Comparison of ENCODE assay signal across 12 mouse cellular contexts in genomic region chr10:51056950-51057349, GRCm38 (mm10).
A peak's percentile ranks its signal among the peaks of the same experiment; 100 is the strongest.
DNase-seq lines count a peak whose midpoint lies in the region; ATAC-seq and TF ChIP-seq lines count a peak whose summit lies in the region.
"Had no signal": no experiment of that assay in that cellular context is flagged by ENCODE, and none has a peak within 500 bp of the region (broad histone marks: within the 10 kb centered on the region; RNA-seq: fewer than 3 reads in every experiment).

No protein-coding gene starts in this region.

- H3K9me3 ChIP-seq in forebrain, embryonic 15.5 days: no peaks in the 10 kb centered on the region
- H3K9me3 ChIP-seq in forebrain, postnatal 0 days (ENCODE audit: low read length): no peaks in the 10 kb centered on the region
- no peaks in the 10 kb centered on the region for H3K9me3 ChIP-seq in limb, embryonic 13.5 days

- H3K27ac ChIP-seq in forebrain, embryonic 15.5 days (replicated peaks): no peak overlapping the region
- no peak overlapping the region for H3K27ac ChIP-seq in forebrain, postnatal 0 days (ENCODE audit: low read depth, low read length)
- H3K27ac ChIP-seq in limb, embryonic 13.5 days: no peak overlapping the region
- H3K27ac ChIP-seq: stomach, postnatal 0 days had no signal

- H3K4me2 ChIP-seq in forebrain, embryonic 15.5 days (replicated peaks): no peak overlapping the region
- H3K4me2 ChIP-seq in forebrain, postnatal 0 days (ENCODE audit: low read depth): no peak overlapping the region
- no peak overlapping the region for H3K4me2 ChIP-seq in limb, embryonic 13.5 days (replicated peaks)
- H3K4me2 ChIP-seq: heart, embryonic 11.5 days had no signal

- WGBS in forebrain, embryonic 15.5 days: 12% methylated on average over 1 of the region's 1 CpGs
- 8% methylated on average over 1 of the region's 1 CpGs for WGBS in forebrain, postnatal 0 days
- WGBS in limb, embryonic 13.5 days: 20% methylated on average over 1 of the region's 1 CpGs

- TF ChIP-seq CTCF in forebrain, postnatal 0 days (IDR thresholded peaks at IDR 0.05; ENCODE audit: low read depth): no peak

- DNase-seq in forebrain, postnatal 0 days: no peak
- peak; percentile 4 for DNase-seq in kidney, postnatal 10 days
- DNase-seq in kidney, adult 11 months: no peak
- DNase-seq in brain, adult 2 months (ENCODE audit: low read depth, low spot score): peak; percentile 6
- no peak for DNase-seq in urinary bladder, postnatal 4 days (ENCODE audit: low spot score in 2 of 2)
- DNase-seq: adrenal gland, postnatal 25 days; heart, postnatal 4 days had no signal

- 0 out of 2 replicates have a peak, but pooled peaks have one; percentile 63 for ATAC-seq in forebrain, embryonic 15.5 days (replicated peaks)
- ATAC-seq in forebrain, postnatal 0 days: no peak
- ATAC-seq in limb, embryonic 13.5 days (ENCODE audit: low FRiP score, low read depth): peak; percentile 71

- H3K36me3 ChIP-seq in forebrain, embryonic 15.5 days: no peaks in the 10 kb centered on the region
- H3K36me3 ChIP-seq in forebrain, postnatal 0 days (ENCODE audit: insufficient read depth): no peaks in the 10 kb centered on the region
- H3K36me3 ChIP-seq in limb, embryonic 13.5 days: no peaks in the 10 kb centered on the region

- no peaks in the 10 kb centered on the region for H3K27me3 ChIP-seq in forebrain, embryonic 15.5 days
- no peaks in the 10 kb centered on the region for H3K27me3 ChIP-seq in forebrain, postnatal 0 days (ENCODE audit: insufficient read depth, low read length)
- no peaks in the 10 kb centered on the region for H3K27me3 ChIP-seq in limb, embryonic 13.5 days

- H3K9ac ChIP-seq in forebrain, embryonic 15.5 days (replicated peaks): no peak overlapping the region
- no peak overlapping the region for H3K9ac ChIP-seq in forebrain, postnatal 0 days
- no peak overlapping the region for H3K9ac ChIP-seq in limb, embryonic 13.5 days

- H3K4me3 ChIP-seq in forebrain, embryonic 15.5 days: no peak overlapping the region
- no peak overlapping the region for H3K4me3 ChIP-seq in forebrain, postnatal 0 days (ENCODE audit: low read depth, low read length)
- no peak overlapping the region for H3K4me3 ChIP-seq in limb, embryonic 13.5 days
- H3K4me3 ChIP-seq: erythroblast, embryonic 14.5 days had no signal

- H3K4me1 ChIP-seq in forebrain, embryonic 15.5 days: no peaks in the 10 kb centered on the region
- H3K4me1 ChIP-seq in forebrain, postnatal 0 days (ENCODE audit: insufficient read depth): no peaks in the 10 kb centered on the region
- H3K4me1 ChIP-seq in limb, embryonic 13.5 days: peaks cover 6% of the 10 kb centered on the region; the same call in 1 of the 2 replicates

Comparison
In these comparisons a context has a peak if more than half of its experiments do, and no peak if none do; other contexts are left out.
1. DNase-seq: peak in kidney, postnatal 10 days (single experiment) and brain, adult 2 months (single experiment); none in forebrain, postnatal 0 days (single experiment), kidney, adult 11 months (single experiment) and urinary bladder, postnatal 4 days (0 of 2).